Mouse (Mus musculus) lung, adult 2 months (tissue): ENCODE results near the gene Eml4.

Source experiments
- CTCF ChIP-seq: fragments of 200-500 bp; IDR thresholded peaks from 2 replicates; pipeline ENCODE4 v1.5.1; 2011; ENCODE audit warnings: mild to moderate bottlenecking, low read length, control low read depth; ENCODE audit not compliant: insufficient read depth
- POLR2A ChIP-seq: fragments of 200-500 bp; IDR thresholded peaks from 2 replicates; pipeline ENCODE4 v1.6.1; 2011; ENCODE audit warnings: low read depth, mild to moderate bottlenecking, control low read depth, low read length, borderline replicate concordance; ENCODE audit errors: extremely low read depth

DNA sequence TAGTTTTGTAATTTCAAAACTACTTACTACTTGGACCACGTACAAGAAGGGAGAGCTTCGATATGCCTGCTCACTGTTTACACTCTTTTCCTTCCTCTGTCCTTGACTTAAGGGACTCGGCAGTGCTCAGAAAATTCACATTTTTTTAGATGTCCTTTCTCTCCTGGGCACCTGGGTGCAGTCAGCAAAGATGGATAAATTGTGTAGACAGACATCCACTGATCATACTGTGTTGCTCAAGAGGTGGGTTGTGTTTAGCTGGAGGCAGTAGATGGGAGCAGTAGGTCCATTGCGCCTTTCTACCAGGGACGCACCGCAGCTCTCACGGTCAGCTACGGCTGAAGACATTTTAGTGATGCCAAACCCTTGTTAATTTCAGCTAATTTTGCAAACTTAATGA is 101.7 kb downstream of the Eml4 start:
- TF ChIP-seq POLR2A (no peak), CTCF (no peak)
